Mouse (Mus musculus): ENCODE measurements around the gene Olfr125. TPM values are rescaled to one million over a fixed set of nuclear protein-coding genes. Genes with fewer than 3 reads are reported as not detected.

Olfr125 gene
- total RNA-seq (2014; rRNA removed): 0.26 TPM in 1 of 2 replicates, not detected in the other
- polyA plus RNA-seq (2015; fragmentation: Nextera tagmentation; extraction: Ambion mirVana): not detected in 2 replicates

- no peak for TF ChIP-seq CTCF (IDR thresholded peaks at IDR 0.05; ENCODE audit: low read depth)
- DNase-seq (ENCODE audit: low spot score): no peak
- no peak for ATAC-seq
These were observed at the start of gene Olfr125 for GRCm38 (mm10) chr17:37832649-37833048. TSS of gene Olfr125 (plus strand) at chr17:37832949.

DNA sequence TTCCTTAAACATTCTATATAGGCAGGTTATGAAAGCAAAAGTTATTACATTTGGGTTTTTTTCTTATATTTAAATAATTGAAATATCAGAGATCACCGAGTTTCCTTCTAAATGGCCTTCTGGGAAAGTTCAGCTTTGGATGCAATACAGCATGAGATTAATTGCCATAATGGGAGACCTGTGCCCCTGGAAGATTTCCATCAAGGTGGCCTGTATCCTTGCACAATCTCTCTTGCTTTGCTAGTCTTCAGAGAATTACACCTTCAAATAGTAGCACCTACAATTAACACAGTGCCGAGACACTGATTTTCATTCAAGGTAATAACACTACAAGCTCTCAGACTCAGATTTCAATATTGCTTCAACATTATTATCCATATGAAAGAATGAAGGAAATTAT lies 39.5 kb upstream of the Olfr125 start, which contains the start of gene Olfr123:
Gene Olfr123 (plus strand): TSS at position 301 of the 400 bp plus-strand sequence.
- Histone ChIP-seq H3K4me2 (ENCODE audit: low read depth, low read length) (no peak within 1 kb of the TSS), H3K36me3 (ENCODE audit: insufficient read depth, low read length) (no peaks in the 10 kb centered on the region), H3K4me3 (ENCODE audit: low read length) (no peak within 1 kb of the TSS), H3K27ac (no peak within 1 kb of the TSS), H3K9ac (replicated peaks; ENCODE audit: low read length) (no peak within 1 kb of the TSS), H3K27me3 (ENCODE audit: insufficient read depth, low read length) (no peaks in the 10 kb centered on the region), H3K9me3 (ENCODE audit: low read length) (no peaks in the 10 kb centered on the region), H3K4me1 (ENCODE audit: insufficient read depth, low read length) (no peaks in the 10 kb centered on the region)
- ATAC-seq: no peak
- DNase-seq (ENCODE audit: low spot score): no peak
- no peak for TF ChIP-seq CTCF (IDR thresholded peaks at IDR 0.05; ENCODE audit: low read depth)
- 90% methylated on average over 2 of the region's 2 CpGs for WGBS

More at GRCm38 (mm10) chr17:37832649-37833048, at the start of gene Olfr125:
- no peaks in the 10 kb centered on the region for H3K27me3 ChIP-seq (ENCODE audit: insufficient read depth, low read length)
- H3K4me3 ChIP-seq (ENCODE audit: low read length): no peak within 1 kb of the TSS
- no peaks in the 10 kb centered on the region for H3K36me3 ChIP-seq (ENCODE audit: insufficient read depth, low read length)
- H3K9ac ChIP-seq (replicated peaks; ENCODE audit: low read length): no peak within 1 kb of the TSS
- no peak within 1 kb of the TSS for H3K4me2 ChIP-seq (ENCODE audit: low read depth, low read length)
- H3K27ac ChIP-seq: no peak within 1 kb of the TSS
- no peaks in the 10 kb centered on the region for H3K4me1 ChIP-seq (ENCODE audit: insufficient read depth, low read length)
- H3K9me3 ChIP-seq (ENCODE audit: low read length): no peaks in the 10 kb centered on the region

DNA sequence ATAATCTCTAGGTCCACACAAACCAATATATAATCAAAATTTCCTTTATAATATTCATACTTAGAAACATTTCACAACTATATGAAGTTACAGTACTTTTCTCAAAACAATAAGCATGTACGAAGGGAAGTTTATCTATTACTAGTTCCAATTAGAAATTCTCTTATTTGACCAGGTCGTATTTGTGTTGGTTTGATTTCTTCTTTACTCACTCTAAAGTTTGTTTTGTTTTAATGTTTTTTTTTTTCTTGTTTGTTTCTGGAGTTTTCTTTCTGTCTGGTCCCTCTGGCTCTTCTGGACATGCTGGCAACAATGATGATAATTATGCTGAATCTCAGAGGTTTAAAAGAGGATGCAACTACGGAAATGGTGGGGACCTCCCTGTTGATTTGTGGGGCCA lies 33.2 kb upstream of the Olfr125 start, which contains the start of gene Olfr124:
Gene Olfr124 (plus strand): TSS at position 301 of the 400 bp plus-strand sequence.
- Histone ChIP-seq H3K9ac (replicated peaks; ENCODE audit: low read length) (no peak within 1 kb of the TSS), H3K36me3 (ENCODE audit: insufficient read depth, low read length) (no peaks in the 10 kb centered on the region), H3K4me1 (ENCODE audit: insufficient read depth, low read length) (no peaks in the 10 kb centered on the region), H3K27me3 (ENCODE audit: insufficient read depth, low read length) (no peaks in the 10 kb centered on the region), H3K27ac (no peak within 1 kb of the TSS), H3K4me3 (ENCODE audit: low read length) (no peak within 1 kb of the TSS), H3K9me3 (ENCODE audit: low read length) (no peaks in the 10 kb centered on the region), H3K4me2 (ENCODE audit: low read depth, low read length) (no peak within 1 kb of the TSS)
- ATAC-seq (no peak), DNase-seq (ENCODE audit: low spot score) (no peak)
- no peak for TF ChIP-seq CTCF (IDR thresholded peaks at IDR 0.05; ENCODE audit: low read depth)
- WGBS: 85% methylated on average over 3 of the region's 3 CpGs

GRCm38 (mm10) chr17:37847183-37847582 lies 14.4 kb downstream of the Olfr125 start, which contains the start of gene Olfr126:
TSS of gene Olfr126 (plus strand) at chr17:37847483.
- H3K9me3 ChIP-seq (ENCODE audit: low read length): no peaks in the 10 kb centered on the region
- DNase-seq (ENCODE audit: low spot score): no peak

GRCm38 (mm10) chr17:37863901-37864300 lies 31.2 kb downstream of the Olfr125 start:
- no peaks in the 10 kb centered on the region for H3K4me1 ChIP-seq (ENCODE audit: insufficient read depth, low read length)
- H3K27ac ChIP-seq: no peak overlapping the region
- H3K36me3 ChIP-seq (ENCODE audit: insufficient read depth, low read length): no peaks in the 10 kb centered on the region
- ATAC-seq: no peak
- DNase-seq (ENCODE audit: low spot score): no peak
- no peaks in the 10 kb centered on the region for H3K9me3 ChIP-seq (ENCODE audit: low read length)
- no peak for TF ChIP-seq CTCF (IDR thresholded peaks at IDR 0.05; ENCODE audit: low read depth)
- H3K27me3 ChIP-seq (ENCODE audit: insufficient read depth, low read length): no peaks in the 10 kb centered on the region
- H3K4me3 ChIP-seq (ENCODE audit: low read length): no peak overlapping the region
- 82% methylated on average over 2 of the region's 2 CpGs for WGBS
- H3K4me2 ChIP-seq (ENCODE audit: low read depth, low read length): no peak overlapping the region
- H3K9ac ChIP-seq (replicated peaks; ENCODE audit: low read length): no peak overlapping the region

More at GRCm38 (mm10) chr17:37847183-37847582, 14.4 kb downstream of the Olfr125 start, which contains the start of gene Olfr126:
- TF ChIP-seq CTCF (IDR thresholded peaks at IDR 0.05; ENCODE audit: low read depth): no peak
- no peak within 1 kb of the TSS for H3K4me2 ChIP-seq (ENCODE audit: low read depth, low read length)
- no peak for ATAC-seq
- H3K36me3 ChIP-seq (ENCODE audit: insufficient read depth, low read length): no peaks in the 10 kb centered on the region
- no peaks in the 10 kb centered on the region for H3K4me1 ChIP-seq (ENCODE audit: insufficient read depth, low read length)
- H3K27me3 ChIP-seq (ENCODE audit: insufficient read depth, low read length): no peaks in the 10 kb centered on the region
- H3K4me3 ChIP-seq (ENCODE audit: low read length): no peak within 1 kb of the TSS
- H3K27ac ChIP-seq: no peak within 1 kb of the TSS
- H3K9ac ChIP-seq (replicated peaks; ENCODE audit: low read length): no peak within 1 kb of the TSS

DNA sequence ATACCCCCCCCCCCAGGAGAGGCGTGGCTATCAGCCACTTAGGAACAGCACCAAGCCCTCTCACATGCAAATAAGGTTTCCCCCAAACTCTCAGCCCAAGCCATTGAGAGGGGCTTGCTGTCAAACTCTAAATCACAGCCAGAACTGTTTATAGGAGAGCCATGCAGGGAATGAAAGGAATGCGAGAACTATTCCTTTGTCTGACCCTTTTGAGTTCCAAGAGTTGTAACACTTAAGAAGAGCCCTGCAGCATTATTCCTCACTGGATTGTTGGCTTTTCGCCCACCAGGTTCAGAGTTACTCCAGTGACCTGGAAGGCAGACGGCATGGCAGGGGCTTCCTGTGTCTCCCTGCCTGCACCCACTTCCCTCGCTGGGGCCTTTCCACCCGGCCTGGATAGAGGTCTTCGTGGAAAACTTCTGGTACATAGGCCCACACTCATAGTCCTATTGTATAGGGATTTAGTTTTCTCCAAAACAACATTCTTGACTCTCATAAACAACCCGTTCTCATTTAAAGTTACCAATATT lies 37.0 kb downstream of the Olfr125 start:
- DNase-seq (ENCODE audit: low spot score) (no peak), ATAC-seq (no peak)
- no peaks in the 10 kb centered on the region for H3K4me1 ChIP-seq (ENCODE audit: insufficient read depth, low read length)
- no peak for TF ChIP-seq CTCF (IDR thresholded peaks at IDR 0.05; ENCODE audit: low read depth)
- no peak overlapping the region for H3K9ac ChIP-seq (replicated peaks; ENCODE audit: low read length)
- no peaks in the 10 kb centered on the region for H3K36me3 ChIP-seq (ENCODE audit: insufficient read depth, low read length)
- no peak overlapping the region for H3K4me3 ChIP-seq (ENCODE audit: low read length)
- H3K9me3 ChIP-seq (ENCODE audit: low read length): no peaks in the 10 kb centered on the region
- 18% methylated on average over 8 of the region's 8 CpGs for WGBS
- no peak overlapping the region for H3K27ac ChIP-seq
- H3K27me3 ChIP-seq (ENCODE audit: insufficient read depth, low read length): no peaks in the 10 kb centered on the region
- H3K4me2 ChIP-seq (ENCODE audit: low read depth, low read length): no peak overlapping the region

DNA sequence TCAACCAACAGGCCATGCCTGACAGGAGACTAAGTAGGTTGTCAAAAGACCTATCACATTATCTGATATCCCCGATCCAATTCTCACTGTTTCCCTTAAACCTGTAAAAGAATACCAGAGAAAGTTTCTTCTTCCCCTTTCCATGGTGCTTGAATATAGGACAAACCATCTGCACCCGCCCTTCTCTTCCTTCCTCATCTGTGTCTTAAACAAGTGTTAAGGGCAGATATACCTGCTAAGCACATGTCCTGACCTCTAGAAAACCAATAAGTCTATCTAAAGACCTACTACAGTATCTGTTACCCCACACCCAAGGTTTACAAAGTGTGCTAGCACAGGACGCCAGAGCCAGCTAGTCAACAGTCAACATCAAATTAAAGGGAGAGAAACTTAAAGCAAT lies 41.1 kb downstream of the Olfr125 start:
- Histone ChIP-seq H3K36me3 (ENCODE audit: insufficient read depth, low read length) (no peaks in the 10 kb centered on the region), H3K9me3 (ENCODE audit: low read length) (no peaks in the 10 kb centered on the region), H3K4me1 (ENCODE audit: insufficient read depth, low read length) (no peaks in the 10 kb centered on the region), H3K27me3 (ENCODE audit: insufficient read depth, low read length) (no peaks in the 10 kb centered on the region), H3K27ac (no peak overlapping the region), H3K4me3 (ENCODE audit: low read length) (no peak overlapping the region), H3K4me2 (ENCODE audit: low read depth, low read length) (no peak overlapping the region), H3K9ac (replicated peaks; ENCODE audit: low read length) (no peak overlapping the region)
- no peak for ATAC-seq
- WGBS: 83% methylated on average over 3 of the region's 3 CpGs
- TF ChIP-seq CTCF (IDR thresholded peaks at IDR 0.05; ENCODE audit: low read depth): no peak
- no peak for DNase-seq (ENCODE audit: low spot score)

Other genes starting within 250 kb of the Olfr125 start
- not detected in 2 replicates for gene Olfr114, start 240.2 kb upstream of the Olfr125 start, total RNA-seq (2014; rRNA removed)
- gene Olfr114, start 240.2 kb upstream of the Olfr125 start, polyA plus RNA-seq (2015; fragmentation: Nextera tagmentation; extraction: Ambion mirVana): not detected in 2 replicates
- not detected in 2 replicates for gene Olfr115, start 205.8 kb upstream of the Olfr125 start, total RNA-seq (2014; rRNA removed)
- gene Olfr115, start 205.8 kb upstream of the Olfr125 start, polyA plus RNA-seq (2015; fragmentation: Nextera tagmentation; extraction: Ambion mirVana): not detected in 2 replicates
- not detected in 2 replicates for gene Olfr116, start 205.8 kb upstream of the Olfr125 start, total RNA-seq (2014; rRNA removed)
- not detected in 2 replicates for gene Olfr116, start 205.8 kb upstream of the Olfr125 start, polyA plus RNA-seq (2015; fragmentation: Nextera tagmentation; extraction: Ambion mirVana)
- not detected in 2 replicates for gene Olfr117, start 169.2 kb upstream of the Olfr125 start, total RNA-seq (2014; rRNA removed)
- not detected in 2 replicates for gene Olfr117, start 169.2 kb upstream of the Olfr125 start, polyA plus RNA-seq (2015; fragmentation: Nextera tagmentation; extraction: Ambion mirVana)
- not detected in 2 replicates for gene Olfr118, start 166.0 kb upstream of the Olfr125 start, total RNA-seq (2014; rRNA removed)
- not detected in 2 replicates for gene Olfr118, start 166.0 kb upstream of the Olfr125 start, polyA plus RNA-seq (2015; fragmentation: Nextera tagmentation; extraction: Ambion mirVana)
- not detected in 2 replicates for gene Olfr119, start 136.4 kb upstream of the Olfr125 start, total RNA-seq (2014; rRNA removed)
- gene Olfr119, start 136.4 kb upstream of the Olfr125 start, polyA plus RNA-seq (2015; fragmentation: Nextera tagmentation; extraction: Ambion mirVana): not detected in 2 replicates
- not detected in 2 replicates for gene Olfr120, start 111.1 kb upstream of the Olfr125 start, total RNA-seq (2014; rRNA removed)
- not detected in 2 replicates for gene Olfr120, start 111.1 kb upstream of the Olfr125 start, polyA plus RNA-seq (2015; fragmentation: Nextera tagmentation; extraction: Ambion mirVana)
- gene Olfr121, start 84.1 kb upstream of the Olfr125 start, total RNA-seq (2014; rRNA removed): not detected in 2 replicates
- gene Olfr121, start 84.1 kb upstream of the Olfr125 start, polyA plus RNA-seq (2015; fragmentation: Nextera tagmentation; extraction: Ambion mirVana): not detected in 2 replicates
- not detected in 2 replicates for gene Olfr122, start 64.3 kb upstream of the Olfr125 start, total RNA-seq (2014; rRNA removed)
- not detected in 2 replicates for gene Olfr122, start 64.3 kb upstream of the Olfr125 start, polyA plus RNA-seq (2015; fragmentation: Nextera tagmentation; extraction: Ambion mirVana)
- gene Olfr123, start 39.4 kb upstream of the Olfr125 start, total RNA-seq (2014; rRNA removed): not detected in 2 replicates
- gene Olfr123, start 39.4 kb upstream of the Olfr125 start, polyA plus RNA-seq (2015; fragmentation: Nextera tagmentation; extraction: Ambion mirVana): not detected in 2 replicates
- not detected in 2 replicates for gene Olfr124, start 33.1 kb upstream of the Olfr125 start, total RNA-seq (2014; rRNA removed)
- gene Olfr124, start 33.1 kb upstream of the Olfr125 start, polyA plus RNA-seq (2015; fragmentation: Nextera tagmentation; extraction: Ambion mirVana): not detected in 2 replicates
- not detected in 2 replicates for gene Olfr126, start 14.5 kb downstream of the Olfr125 start, total RNA-seq (2014; rRNA removed)
- not detected in 2 replicates for gene Olfr126, start 14.5 kb downstream of the Olfr125 start, polyA plus RNA-seq (2015; fragmentation: Nextera tagmentation; extraction: Ambion mirVana)
- gene Olfr127, start 67.5 kb downstream of the Olfr125 start, total RNA-seq (2014; rRNA removed): not detected in 2 replicates
- not detected in 2 replicates for gene Olfr127, start 67.5 kb downstream of the Olfr125 start, polyA plus RNA-seq (2015; fragmentation: Nextera tagmentation; extraction: Ambion mirVana)
- not detected in 2 replicates for gene Olfr128, start 87.6 kb downstream of the Olfr125 start, total RNA-seq (2014; rRNA removed)
- gene Olfr128, start 87.6 kb downstream of the Olfr125 start, polyA plus RNA-seq (2015; fragmentation: Nextera tagmentation; extraction: Ambion mirVana): not detected in 2 replicates
- not detected in 2 replicates for gene Olfr761, start 120.1 kb downstream of the Olfr125 start, total RNA-seq (2014; rRNA removed)
- gene Olfr761, start 120.1 kb downstream of the Olfr125 start, polyA plus RNA-seq (2015; fragmentation: Nextera tagmentation; extraction: Ambion mirVana): not detected in 2 replicates
- not detected in 2 replicates for gene Olfr129, start 227.1 kb downstream of the Olfr125 start, total RNA-seq (2014; rRNA removed)
- gene Olfr129, start 227.1 kb downstream of the Olfr125 start, polyA plus RNA-seq (2015; fragmentation: Nextera tagmentation; extraction: Ambion mirVana): not detected in 2 replicates
- not detected in 2 replicates for gene Olfr130, start 231.0 kb downstream of the Olfr125 start, total RNA-seq (2014; rRNA removed)
- not detected in 2 replicates for gene Olfr130, start 231.0 kb downstream of the Olfr125 start, polyA plus RNA-seq (2015; fragmentation: Nextera tagmentation; extraction: Ambion mirVana)